Mouse (Mus musculus) MEL (cell line): ENCODE measurements around the gene Pitpnc1. TPM values are rescaled to one million over a fixed set of nuclear protein-coding genes. Genes with fewer than 3 reads are reported as not detected.
"Not testable (repeated sequence)": the region's sequence is repeated elsewhere in the genome, so short reads cannot be mapped to it uniquely, and the experiment has no call there.

Experiments used
- DNase-seq: peaks from one replicate; pipeline ENCODE4 v3.0.0; 2011; ENCODE audit warnings: low read depth, low spot score
- H3K27ac ChIP-seq: 2 replicates; pipeline ENCODE4 v1.5.1; 2012; ENCODE audit warnings: low read depth, mild to moderate bottlenecking, control low read depth, low read length, moderate library complexity; ENCODE audit not compliant: control insufficient read depth
- H3K27me3 ChIP-seq, 2 experiments: fragments of 150-350 bp in 1 of 2; sonication (generic) in 1 of 2; 2 replicates each; pipeline ENCODE4 v1.6.1; 2012; ENCODE audit warnings: low read length in 2 of 2, mild to moderate bottlenecking in 2 of 2, improper control_type of control experiment in 1 of 2, moderate library complexity in 1 of 2; ENCODE audit not compliant: insufficient read depth in 2 of 2, control insufficient read depth in 1 of 2
- H3K36me3 ChIP-seq, 2 experiments: 2 replicates each; pipeline ENCODE4 v1.6.1; 2012 to 2014; ENCODE audit warnings: low read length in 2 of 2, improper control_type of control experiment in 1 of 2, inconsistent platforms in 1 of 2, mild to moderate bottlenecking in 1 of 2; ENCODE audit not compliant: insufficient read depth in 2 of 2, control insufficient read depth in 1 of 2
- H3K4me1 ChIP-seq, 2 experiments: fragments of 150-350 bp in 1 of 2; sonication (generic) in 1 of 2; 2 replicates each; pipeline ENCODE4 v1.6.1; 2012; ENCODE audit warnings: low read length in 2 of 2, improper control_type of control experiment in 1 of 2, mild to moderate bottlenecking in 1 of 2; ENCODE audit not compliant: insufficient read depth in 2 of 2, control insufficient read depth in 1 of 2
- H3K4me3 ChIP-seq, 2 experiments: fragments of 150-350 bp in 1 of 2; sonication (generic) in 1 of 2; 2 replicates each; pipeline ENCODE4 v1.5.1; 2012; ENCODE audit warnings: low read depth in 2 of 2, low read length in 2 of 2, mild to moderate bottlenecking in 2 of 2, moderate library complexity in 2 of 2, control low read depth in 1 of 2, improper control_type of control experiment in 1 of 2; ENCODE audit not compliant: control insufficient read depth in 1 of 2, insufficient read depth in 1 of 2
- H3K79me2 ChIP-seq: 2 replicates; pipeline ENCODE4 v1.6.1; 2012; ENCODE audit warnings: mild to moderate bottlenecking, low read length, moderate library complexity; ENCODE audit not compliant: control insufficient read depth, poor library complexity, insufficient read depth
- H3K9ac ChIP-seq: 2 replicates; pipeline ENCODE4 v1.6.1; 2012; ENCODE audit warnings: low read depth, mild to moderate bottlenecking, control low read depth, low read length, moderate library complexity; ENCODE audit not compliant: control insufficient read depth, poor library complexity, severe bottlenecking
- H3K9me3 ChIP-seq: fragments of 150-350 bp; sonication (generic); replicated peaks from 2 replicates; pipeline ENCODE4 v1.6.1; 2012; ENCODE audit warnings: mild to moderate bottlenecking, low read length, improper control_type of control experiment, moderate library complexity; ENCODE audit not compliant: insufficient read depth
- BHLHE40 ChIP-seq: IDR thresholded peaks from 2 replicates; pipeline ENCODE4 v1.6.1; 2012; ENCODE audit warnings: low read depth, mild to moderate bottlenecking, inconsistent platforms, low read length, improper control_type of control experiment, borderline replicate concordance
- CTCF ChIP-seq, 3 experiments: IDR thresholded peaks in 2 of 3; conservative IDR thresholded peaks in 1 of 3; 2 replicates each; pipeline ENCODE4 v1.5.1; 2011 to 2012; ENCODE audit warnings: low read length in 3 of 3, low read depth in 2 of 3, mild to moderate bottlenecking in 2 of 3, improper control_type of control experiment in 1 of 3, inconsistent platforms in 1 of 3, mixed read lengths in 1 of 3, moderate library complexity in 1 of 3; ENCODE audit not compliant: control insufficient read depth in 1 of 3, insufficient read depth in 1 of 3, poor library complexity in 1 of 3, severe bottlenecking in 1 of 3
- ELF1 ChIP-seq: IDR thresholded peaks from 2 replicates; pipeline ENCODE4 v1.6.1; 2014; ENCODE audit warnings: low read depth, mild to moderate bottlenecking, inconsistent platforms, low read length, improper control_type of control experiment, moderate library complexity
- EP300 ChIP-seq, 2 experiments: IDR thresholded peaks; 2 replicates each; pipeline ENCODE4 v1.6.1; 2011; ENCODE audit warnings: improper control_type of control experiment in 2 of 2, low read length in 2 of 2, low read depth in 1 of 2, mild to moderate bottlenecking in 1 of 2
- ETS1 ChIP-seq: IDR thresholded peaks from 2 replicates; pipeline ENCODE4 v1.6.1; 2012; ENCODE audit warnings: low read depth, mild to moderate bottlenecking, inconsistent platforms, low read length, improper control_type of control experiment, moderate library complexity
- GATA1 ChIP-seq: IDR thresholded peaks from 2 replicates; pipeline ENCODE4 v1.6.1; 2011; ENCODE audit warnings: low read depth, low read length, improper control_type of control experiment
- JUND ChIP-seq: IDR thresholded peaks from 2 replicates; pipeline ENCODE4 v1.6.1; 2011; ENCODE audit warnings: low read depth, mild to moderate bottlenecking, improper control_type of control experiment, low read length
- KAT2A ChIP-seq: conservative IDR thresholded peaks from 2 replicates; pipeline ENCODE4 v1.6.1; 2012; ENCODE audit warnings: low read depth, low read length, improper control_type of control experiment, inconsistent platforms
- MAX ChIP-seq: IDR thresholded peaks from 2 replicates; pipeline ENCODE4 v1.6.1; 2011; ENCODE audit warnings: low read length, improper control_type of control experiment
- MAZ ChIP-seq: IDR thresholded peaks from 2 replicates; pipeline ENCODE4 v1.6.1; 2012; ENCODE audit warnings: low read depth, mild to moderate bottlenecking, inconsistent platforms, low read length, improper control_type of control experiment
- MXI1 ChIP-seq: IDR thresholded peaks from 2 replicates; pipeline ENCODE4 v1.6.1; 2011; ENCODE audit warnings: mild to moderate bottlenecking, low read depth, low read length, improper control_type of control experiment
- MYB ChIP-seq: IDR thresholded peaks from 2 replicates; pipeline ENCODE4 v1.6.1; 2011; ENCODE audit warnings: mild to moderate bottlenecking, low read depth, low read length, improper control_type of control experiment
- MYC ChIP-seq: IDR thresholded peaks from 2 replicates; pipeline ENCODE4 v1.6.1; 2011; ENCODE audit warnings: low read depth, mild to moderate bottlenecking, low read length, improper control_type of control experiment, moderate library complexity
- NELFE ChIP-seq: IDR thresholded peaks from 2 replicates; pipeline ENCODE4 v1.6.1; 2011; ENCODE audit warnings: low read depth, low read length, improper control_type of control experiment
- NRF1 ChIP-seq: IDR thresholded peaks from 2 replicates; pipeline ENCODE4 v1.6.1; 2014; ENCODE audit warnings: low read depth, mild to moderate bottlenecking, inconsistent platforms, low read length, improper control_type of control experiment, moderate library complexity; ENCODE audit not compliant: poor library complexity, insufficient read depth, severe bottlenecking
- POLR2A ChIP-seq, 2 experiments: IDR thresholded peaks; 2 replicates each; pipeline ENCODE4 v1.6.1; 2011 to 2012; ENCODE audit warnings: low read length in 2 of 2, mild to moderate bottlenecking in 2 of 2, control low read depth in 1 of 2, improper control_type of control experiment in 1 of 2, low read depth in 1 of 2, moderate library complexity in 1 of 2; ENCODE audit not compliant: control insufficient read depth in 1 of 2, insufficient read depth in 1 of 2, poor library complexity in 1 of 2
- RAD21 ChIP-seq: IDR thresholded peaks from 2 replicates; pipeline ENCODE4 v1.6.1; 2011; ENCODE audit warnings: mild to moderate bottlenecking, low read depth, low read length, improper control_type of control experiment
- RCOR1 ChIP-seq: IDR thresholded peaks from 2 replicates; pipeline ENCODE4 v1.6.1; 2012; ENCODE audit warnings: low read depth, mild to moderate bottlenecking, inconsistent platforms, low read length, improper control_type of control experiment
- SIN3A ChIP-seq: IDR thresholded peaks from 2 replicates; pipeline ENCODE4 v1.6.1; 2012; ENCODE audit warnings: low read length, improper control_type of control experiment, inconsistent platforms
- SMC3 ChIP-seq: IDR thresholded peaks from 2 replicates; pipeline ENCODE4 v1.6.1; 2011; ENCODE audit warnings: low read depth, low read length, improper control_type of control experiment
- TBP ChIP-seq: IDR thresholded peaks from 2 replicates; pipeline ENCODE4 v1.8.0; 2011; ENCODE audit warnings: low read depth, low read length, improper control_type of control experiment
- TCF12 ChIP-seq: IDR thresholded peaks from 2 replicates; pipeline ENCODE4 v1.6.1; 2014; ENCODE audit warnings: low read depth, mild to moderate bottlenecking, inconsistent platforms, low read length, improper control_type of control experiment, moderate library complexity
- USF1 ChIP-seq: IDR thresholded peaks from 2 replicates; pipeline ENCODE4 v1.6.1; 2014; ENCODE audit warnings: low read depth, mild to moderate bottlenecking, inconsistent platforms, low read length, improper control_type of control experiment, moderate library complexity
- USF2 ChIP-seq, 2 experiments: IDR thresholded peaks; 2 replicates each; pipeline ENCODE4 v1.6.1; 2011 to 2012; ENCODE audit warnings: improper control_type of control experiment in 2 of 2, low read length in 2 of 2, borderline replicate concordance in 1 of 2, inconsistent platforms in 1 of 2, low read depth in 1 of 2, mild to moderate bottlenecking in 1 of 2; ENCODE audit not compliant: insufficient read depth in 1 of 2
- ZC3H11A ChIP-seq: IDR thresholded peaks from 2 replicates; pipeline ENCODE4 v1.6.1; 2012; ENCODE audit warnings: low read depth, mild to moderate bottlenecking, inconsistent platforms, low read length, improper control_type of control experiment
- ZNF384 ChIP-seq: IDR thresholded peaks from 2 replicates; pipeline ENCODE4 v1.6.1; 2012; ENCODE audit warnings: low read depth, mild to moderate bottlenecking, inconsistent platforms, low read length, improper control_type of control experiment
- polyA plus RNA-seq, 2 experiments: library from polyadenylated mRNA; stranded (reverse) in 1 of 2; unstranded in 1 of 2; fragments of >175 nt in 1 of 2; fragments of >200 nt in 1 of 2; gene quantifications; 2 replicates each; pipeline versions ENCODE4 v1.2.1 to v1.2.4; 2012; ENCODE audit warnings: low replicate concordance in 2 of 2, low read depth in 1 of 2; ENCODE audit not compliant: insufficient read length in 2 of 2, insufficient read depth in 1 of 2, missing spikeins in 1 of 2
- total RNA-seq: library from RNA; depleted of rRNA; stranded (reverse); fragments of 300-350 nt; gene quantifications from 2 replicates; pipeline ENCODE4 v1.2.3, GENCODE M21; 2012

Gene Pitpnc1
- total and polyA plus RNA-seq, 3 experiments = 19.3 to 25.3 TPM; not detected in 1

DNA sequence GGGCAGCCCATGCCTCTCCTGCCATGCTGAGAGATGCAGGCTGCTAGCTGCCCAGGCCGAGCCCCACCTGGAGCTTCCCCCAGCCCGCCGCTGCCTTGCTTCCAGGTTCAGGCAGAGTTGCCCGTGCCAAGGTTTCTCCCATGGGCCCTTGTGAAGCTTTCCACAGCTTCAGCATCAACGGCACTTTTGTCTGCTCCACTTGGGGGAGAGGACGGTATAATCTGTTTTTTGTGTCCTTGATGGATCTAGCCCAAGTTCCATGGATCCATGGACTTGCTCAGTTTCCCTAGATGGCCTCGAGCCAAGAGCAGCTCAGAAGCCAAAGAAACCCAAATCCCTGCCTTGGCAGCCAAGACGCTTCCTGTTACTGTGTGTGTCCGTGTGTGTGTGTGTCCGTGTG is 42.5 kb upstream of the Pitpnc1 start:
- peaks cover 0 to 4% of the 10 kb centered on the region in 2 experiments; a peak in 2 of 4 replicates for H3K4me1 ChIP-seq
- H3K9ac ChIP-seq = no peak overlapping the region
- DNase-seq = no peak
- H3K27me3 ChIP-seq = no peaks in the 10 kb centered on the region
- H3K79me2 ChIP-seq = no peaks in the 10 kb centered on the region
- no peaks in the 10 kb centered on the region for H3K9me3 ChIP-seq
- no peak for TF ChIP-seq JUND
- TF ChIP-seq NELFE = no peak
- TF ChIP-seq MYC = no peak
- TF ChIP-seq USF2 (IDR thresholded peaks at IDR 0.05; ENCODE audit: borderline replicate concordance in 1 of 2, insufficient read depth in 1 of 2, low read depth in 1 of 2, low read length in 2 of 2) = no peak
- TF ChIP-seq TBP = no peak
- no peak for TF ChIP-seq POLR2A (IDR thresholded peaks at IDR 0.05; ENCODE audit: control insufficient read depth in 1 of 2, insufficient read depth in 1 of 2, low read depth in 1 of 2, low read length in 2 of 2, poor library complexity in 1 of 2)
- no peak for TF ChIP-seq KAT2A
- TF ChIP-seq TCF12 = no peak
- no peak for TF ChIP-seq NRF1
- no peak for TF ChIP-seq MAZ
- TF ChIP-seq RAD21 = no peak
- TF ChIP-seq MYB = no peak
- no peak for TF ChIP-seq MXI1
- TF ChIP-seq, all 39 proteins: peak for 0
- H3K27ac ChIP-seq = no peak overlapping the region
- peaks cover 0 to 3% of the 10 kb centered on the region in 2 experiments; a peak in 2 of 4 replicates for H3K36me3 ChIP-seq
- no peak overlapping the region for H3K4me3 ChIP-seq

DNA sequence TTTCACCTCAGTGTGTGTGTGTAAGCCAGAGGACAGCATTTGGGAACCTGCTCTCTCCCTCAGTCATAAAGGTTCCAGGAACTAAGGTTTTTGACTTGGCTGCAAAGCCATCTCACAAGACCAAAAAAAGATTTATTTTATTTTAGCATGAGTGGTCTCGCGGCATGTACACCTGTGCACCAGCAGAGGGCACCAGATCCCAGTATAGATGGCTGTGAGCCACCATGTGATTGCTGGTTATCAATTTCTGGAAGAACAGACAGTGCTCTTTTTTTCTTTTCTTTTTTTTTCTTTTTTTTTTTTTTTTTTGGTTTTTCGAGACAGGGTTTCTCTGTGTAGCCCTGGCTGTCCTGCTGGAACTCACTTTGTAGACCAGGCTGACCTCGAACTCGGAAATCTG is 41.5 kb upstream of the Pitpnc1 start:
- not testable (repeated sequence) for H3K4me1 ChIP-seq, H3K36me3 ChIP-seq, H3K27ac ChIP-seq, H3K9ac ChIP-seq, H3K79me2 ChIP-seq, H3K4me3 ChIP-seq, H3K9me3 ChIP-seq, H3K27me3 ChIP-seq
- 0 out of 2 replicates have a peak, but pooled peaks have one; percentile 43 for TF ChIP-seq JUND
- peak; percentile 46; the same call in 1 of the 2 replicates for TF ChIP-seq MAZ
- TF ChIP-seq ETS1 = 0 out of 2 replicates have a peak, but pooled peaks have one; percentile 31
- TF ChIP-seq MXI1 = peak; percentile 76
- peak; percentile 97 for TF ChIP-seq MYC
- 0 out of 4 replicates have a peak, but pooled peaks have one; percentile 6 to 22 for TF ChIP-seq EP300 (IDR thresholded peaks at IDR 0.05; ENCODE audit: low read depth in 1 of 2, low read length in 2 of 2)
- TF ChIP-seq SMC3 = peak; percentile 89
- TF ChIP-seq BHLHE40 = peak; percentile 62; the same call in 1 of the 2 replicates
- TF ChIP-seq TCF12 = 0 out of 2 replicates have a peak, but pooled peaks have one; percentile 20
- peak; percentile 71 for TF ChIP-seq RCOR1
- 0 out of 2 replicates have a peak, but pooled peaks have one; percentile 23 for TF ChIP-seq ELF1
- peak; percentile 88 for TF ChIP-seq RAD21
- TF ChIP-seq GATA1 = peak; percentile 51; the same call in 1 of the 2 replicates
- 0 out of 4 replicates have a peak, but pooled peaks of 1 of the 2 experiments have one; percentile 23 for TF ChIP-seq USF2 (IDR thresholded peaks at IDR 0.05; ENCODE audit: borderline replicate concordance in 1 of 2, insufficient read depth in 1 of 2, low read depth in 1 of 2, low read length in 2 of 2)
- TF ChIP-seq CTCF (IDR thresholded peaks at IDR 0.05 in 2 of 3, conservative IDR thresholded peaks at IDR 0.05 in 1 of 3; ENCODE audit: control insufficient read depth in 1 of 3, insufficient read depth in 1 of 3, low read depth in 2 of 3, low read length in 3 of 3, poor library complexity in 1 of 3, severe bottlenecking in 1 of 3) = peak; percentile 75 to 94 (median 91)
- TF ChIP-seq SIN3A = peak; percentile 74
- peak; percentile 79 for TF ChIP-seq USF1
- TF ChIP-seq ZNF384 = peak; percentile 91
- TF ChIP-seq MAX = peak; percentile 85
- peak; percentile 84 for TF ChIP-seq ZC3H11A
- DNase-seq = peak; percentile 92
